In genomic region chr15:99031388-99031675, GRCm38 (mm10) we compare ENCODE assay signal across 9 mouse cellular contexts. TPM values are rescaled to one million over a fixed set of nuclear protein-coding genes. Genes with fewer than 3 reads are reported as not detected.
DNase-seq lines count a peak whose midpoint lies in the region; ATAC-seq and TF ChIP-seq lines count a peak whose summit lies in the region.
"Had no signal": no experiment of that assay in that cellular context is flagged by ENCODE, and none has a peak within 500 bp of the region (broad histone marks: within the 10 kb centered on the region; RNA-seq: fewer than 3 reads in every experiment).

No protein-coding gene starts in this region.

- ATAC-seq in kidney, postnatal 0 days (replicated peaks; ENCODE audit: low FRiP score, low read depth) = no peak
- no peak for ATAC-seq in forebrain, embryonic 15.5 days (replicated peaks)
- ATAC-seq in liver, postnatal 0 days = no peak

- TF ChIP-seq CTCF in kidney, postnatal 0 days (IDR thresholded peaks at IDR 0.05; ENCODE audit: low read depth) = no peak
- TF ChIP-seq CTCF in liver, postnatal 0 days (IDR thresholded peaks at IDR 0.05; ENCODE audit: low read depth) = no peak

- H3K9me3 ChIP-seq in kidney, postnatal 0 days (replicated peaks; ENCODE audit: low read length) = no peaks in the 10 kb centered on the region
- no peaks in the 10 kb centered on the region for H3K9me3 ChIP-seq in forebrain, embryonic 15.5 days
- H3K9me3 ChIP-seq in liver, postnatal 0 days (ENCODE audit: low read length) = no peaks in the 10 kb centered on the region

- H3K4me3 ChIP-seq in kidney, postnatal 0 days (replicated peaks; ENCODE audit: low read depth, low read length) = peak overlapping the region; percentile 60
- H3K4me3 ChIP-seq in forebrain, embryonic 15.5 days = peak overlapping the region; percentile 44
- peak overlapping the region; percentile 71 for H3K4me3 ChIP-seq in liver, postnatal 0 days (ENCODE audit: low read depth, low read length)

- no peak for TF ChIP-seq EP300 in liver, postnatal 0 days (IDR thresholded peaks at IDR 0.05; ENCODE audit: low read depth)

- H3K36me3 ChIP-seq in kidney, postnatal 0 days (ENCODE audit: insufficient read depth, low read length) = peaks cover 16% of the 10 kb centered on the region; the same call in 1 of the 2 replicates
- H3K36me3 ChIP-seq in forebrain, embryonic 15.5 days = no peaks in the 10 kb centered on the region
- peaks cover 34% of the 10 kb centered on the region for H3K36me3 ChIP-seq in liver, postnatal 0 days (replicated peaks; ENCODE audit: insufficient read depth, low read length)

- H3K4me2 ChIP-seq in kidney, postnatal 0 days (ENCODE audit: low read length) = peak overlapping the region; percentile 73
- peak overlapping the region; percentile 72 for H3K4me2 ChIP-seq in forebrain, embryonic 15.5 days (replicated peaks)
- H3K4me2 ChIP-seq in liver, postnatal 0 days (ENCODE audit: low read depth, low read length) = peak overlapping the region; percentile 96

- H3K27ac ChIP-seq in kidney, postnatal 0 days = 0 out of 2 replicates have a peak overlapping the region, but pooled peaks have one; percentile 92
- H3K27ac ChIP-seq in forebrain, embryonic 15.5 days (replicated peaks) = no peak overlapping the region
- H3K27ac ChIP-seq in liver, postnatal 0 days (ENCODE audit: low read depth) = peak overlapping the region; percentile 95

- H3K4me1 ChIP-seq in kidney, postnatal 0 days (replicated peaks; ENCODE audit: insufficient read depth, low read length) = peaks cover 26% of the 10 kb centered on the region
- peaks cover 24% of the 10 kb centered on the region for H3K4me1 ChIP-seq in forebrain, embryonic 15.5 days
- H3K4me1 ChIP-seq in liver, postnatal 0 days (ENCODE audit: insufficient read depth) = peaks cover 34% of the 10 kb centered on the region

- no peak for DNase-seq in kidney, postnatal 0 days (ENCODE audit: low spot score)
- no peak for DNase-seq in kidney, postnatal 4 days
- peak; percentile 32 for DNase-seq in MN1 (ENCODE audit: low spot score)
- DNase-seq in liver, postnatal 0 days = no peak
- no peak for DNase-seq in urinary bladder, adult 2 months (ENCODE audit: low spot score)
- no peak for DNase-seq in kidney, adult 11 months
- no peak for DNase-seq in layer of hippocampus, postnatal 36 days

- 64% methylated on average over 4 of the region's 4 CpGs for WGBS in kidney, postnatal 0 days
- WGBS in forebrain, embryonic 15.5 days = 78% methylated on average over 4 of the region's 4 CpGs
- 35% methylated on average over 4 of the region's 4 CpGs for WGBS in liver, postnatal 0 days (ENCODE audit: insufficient replicate concordance)

- peak overlapping the region; percentile 70; the same call in 1 of the 2 replicates for H3K9ac ChIP-seq in kidney, postnatal 0 days (ENCODE audit: low read depth, low read length)
- no peak overlapping the region for H3K9ac ChIP-seq in forebrain, embryonic 15.5 days (replicated peaks)
- H3K9ac ChIP-seq in liver, postnatal 0 days (replicated peaks) = peak overlapping the region; percentile 80

- H3K27me3 ChIP-seq in kidney, postnatal 0 days (ENCODE audit: insufficient read depth, low read length) = no peaks in the 10 kb centered on the region
- H3K27me3 ChIP-seq in forebrain, embryonic 15.5 days = no peaks in the 10 kb centered on the region
- no peaks in the 10 kb centered on the region for H3K27me3 ChIP-seq in liver, postnatal 0 days (ENCODE audit: insufficient read depth, low read length)

RNA-seq across cellular contexts. Expression of gene Tuba1c, which starts 1.6 kb away (rescaled TPM):
- polyA plus RNA-seq in kidney, postnatal 0 days (2015; fragmentation: Nextera tagmentation; extraction: Ambion mirVana) = 170 and 178 TPM in 2 replicates
- polyA plus RNA-seq in forebrain, embryonic 15.5 days (2015; fragmentation: Nextera tagmentation; extraction: Ambion mirVana) = 45.7 and 53.5 TPM in 2 replicates
- 149 and 152 TPM in 2 replicates for polyA plus RNA-seq in liver, postnatal 0 days (2015; fragmentation: Nextera tagmentation; extraction: Ambion mirVana)
- 94.8 and 129 TPM in 2 replicates for polyA plus RNA-seq in urinary bladder, adult 2 months (2012; rRNA removed)
- 10 to 100 TPM; 56.8 to 66.3 TPM for total RNA-seq in layer of hippocampus, postnatal 36 days (2021)

RNA-seq across cellular contexts. Expression of gene Prph, which starts 23.6 kb away (rescaled TPM):
- polyA plus RNA-seq in kidney, postnatal 0 days (2015; fragmentation: Nextera tagmentation; extraction: Ambion mirVana) = 0.26 and 0.82 TPM in 2 replicates
- 0.97 and 1.3 TPM in 2 replicates for polyA plus RNA-seq in forebrain, embryonic 15.5 days (2015; fragmentation: Nextera tagmentation; extraction: Ambion mirVana)
- 0.53 and 0.85 TPM in 2 replicates for polyA plus RNA-seq in liver, postnatal 0 days (2015; fragmentation: Nextera tagmentation; extraction: Ambion mirVana)
- 6.4 and 7.1 TPM in 2 replicates for polyA plus RNA-seq in urinary bladder, adult 2 months (2012; rRNA removed)
- 1 to 10 TPM in 1 of 2 experiments, under 1 TPM in 1; 0.82 to 2.2 TPM for total RNA-seq in layer of hippocampus, postnatal 36 days (2021)

RNA-seq across cellular contexts. Expression of gene Troap, which starts 43.0 kb away (rescaled TPM):
- polyA plus RNA-seq in kidney, postnatal 0 days (2015; fragmentation: Nextera tagmentation; extraction: Ambion mirVana) = 11.4 and 11.5 TPM in 2 replicates
- polyA plus RNA-seq in forebrain, embryonic 15.5 days (2015; fragmentation: Nextera tagmentation; extraction: Ambion mirVana) = 19.8 and 24.8 TPM in 2 replicates
- 5.6 and 6.7 TPM in 2 replicates for polyA plus RNA-seq in liver, postnatal 0 days (2015; fragmentation: Nextera tagmentation; extraction: Ambion mirVana)
- polyA plus RNA-seq in urinary bladder, adult 2 months (2012; rRNA removed) = 0.78 and 1.5 TPM in 2 replicates
- total RNA-seq in layer of hippocampus, postnatal 36 days (2021) = under 1 TPM; 0.38 to 0.40 TPM

RNA-seq across cellular contexts. Expression of gene C1ql4, which starts 56.3 kb away (rescaled TPM):
- 1.3 TPM in 2 replicates for polyA plus RNA-seq in kidney, postnatal 0 days (2015; fragmentation: Nextera tagmentation; extraction: Ambion mirVana)
- 0.28 and 0.33 TPM in 2 replicates for polyA plus RNA-seq in forebrain, embryonic 15.5 days (2015; fragmentation: Nextera tagmentation; extraction: Ambion mirVana)
- 0.12 TPM in 1 of 2 replicates, not detected in the other for polyA plus RNA-seq in liver, postnatal 0 days (2015; fragmentation: Nextera tagmentation; extraction: Ambion mirVana)
- polyA plus RNA-seq in urinary bladder, adult 2 months (2012; rRNA removed) = not detected in 2 replicates
- under 1 TPM in 1 of 2 experiments, not detected in 1; 0.30 TPM for total RNA-seq in layer of hippocampus, postnatal 36 days (2021)
- total RNA-seq: gastrocnemius, postnatal 4 days had no signal
